In genomic region chr4:117999951-118000350, GRCm38 (mm10) we compare ENCODE assay signal across 19 mouse cellular contexts.
DNase-seq lines count a peak whose midpoint lies in the region; ATAC-seq and TF ChIP-seq lines count a peak whose summit lies in the region.
"Had no signal": no experiment of that assay in that cellular context is flagged by ENCODE, and none has a peak within 500 bp of the region (broad histone marks: within the 10 kb centered on the region; RNA-seq: fewer than 3 reads in every experiment).

No protein-coding gene starts in this region.

- ATAC-seq in kidney, embryonic 14.5 days (ENCODE audit: low FRiP score, low TSS enrichment) = 0 out of 2 replicates have a peak, but pooled peaks have one; percentile 14
- no peak for ATAC-seq in stomach, embryonic 15.5 days (ENCODE audit: insufficient read depth, low FRiP score, low read depth)
- ATAC-seq in stomach, postnatal 0 days (ENCODE audit: low FRiP score, low TSS enrichment) = no peak
- ATAC-seq: forebrain, embryonic 16.5 days had no signal

- WGBS in kidney, embryonic 14.5 days = 52% methylated on average over 7 of the region's 7 CpGs
- WGBS in stomach, embryonic 15.5 days = 58% methylated on average over 7 of the region's 7 CpGs
- 65% methylated on average over 7 of the region's 7 CpGs for WGBS in stomach, postnatal 0 days

- H3K27me3 ChIP-seq in kidney, embryonic 14.5 days (ENCODE audit: control insufficient read depth, insufficient read depth, low read length) = no peaks in the 10 kb centered on the region
- H3K27me3 ChIP-seq in stomach, embryonic 15.5 days (replicated peaks) = no peaks in the 10 kb centered on the region
- H3K27me3 ChIP-seq in stomach, postnatal 0 days (ENCODE audit: control insufficient read depth, insufficient read depth, low read length) = no peaks in the 10 kb centered on the region
- H3K27me3 ChIP-seq: neural tube, embryonic 15.5 days had no signal

- no peak overlapping the region for H3K4me2 ChIP-seq in kidney, embryonic 14.5 days (replicated peaks; ENCODE audit: low read depth, low read length)
- H3K4me2 ChIP-seq in stomach, embryonic 15.5 days = no peak overlapping the region
- no peak overlapping the region for H3K4me2 ChIP-seq in stomach, postnatal 0 days (replicated peaks; ENCODE audit: low read depth)
- H3K4me2 ChIP-seq: hindbrain, embryonic 14.5 days; neural tube, embryonic 15.5 days had no signal

- no peak for TF ChIP-seq EP300 in stomach, postnatal 0 days (optimal IDR thresholded peaks at IDR 0.05)

- H3K4me1 ChIP-seq in kidney, embryonic 14.5 days (ENCODE audit: control insufficient read depth, insufficient read depth, low read length) = peaks cover 36% of the 10 kb centered on the region
- H3K4me1 ChIP-seq in stomach, embryonic 15.5 days = peaks cover 34% of the 10 kb centered on the region
- H3K4me1 ChIP-seq in stomach, postnatal 0 days (replicated peaks; ENCODE audit: control insufficient read depth, insufficient read depth) = peaks cover 16% of the 10 kb centered on the region

- no peak overlapping the region for H3K9ac ChIP-seq in kidney, embryonic 14.5 days (ENCODE audit: low read depth, low read length)
- H3K9ac ChIP-seq in stomach, embryonic 15.5 days = no peak overlapping the region
- H3K9ac ChIP-seq in stomach, postnatal 0 days (ENCODE audit: low read length) = no peak overlapping the region
- H3K9ac ChIP-seq: hindbrain, embryonic 14.5 days; neural tube, embryonic 15.5 days had no signal

- DNase-seq in adrenal gland, postnatal 14 days = peak; percentile 42
- no peak for DNase-seq in adrenal gland, adult 8-10 months
- no peak for DNase-seq in kidney, postnatal 10 days
- DNase-seq in stomach, postnatal 0 days (ENCODE audit: low spot score) = no peak
- DNase-seq in cerebellum, adult 9-11 months = no peak
- no peak for DNase-seq in cerebellum, postnatal 14 days
- DNase-seq: adrenal gland, postnatal 10 days; cerebellum, adult 9-10 months; heart, adult 18-20 months; kidney, adult 18-20 months; layer of hippocampus, adult 9-11 months; spleen, adult 18-20 months; thymus, postnatal 4 days had no signal

- no peaks in the 10 kb centered on the region for H3K36me3 ChIP-seq in kidney, embryonic 14.5 days (ENCODE audit: control insufficient read depth, insufficient read depth, low read length)
- no peaks in the 10 kb centered on the region for H3K36me3 ChIP-seq in stomach, embryonic 15.5 days
- H3K36me3 ChIP-seq in stomach, postnatal 0 days (ENCODE audit: control insufficient read depth, insufficient read depth, low read length) = no peaks in the 10 kb centered on the region
- H3K36me3 ChIP-seq: neural tube, embryonic 15.5 days had no signal

- H3K27ac ChIP-seq in kidney, embryonic 14.5 days (ENCODE audit: low read depth, low read length) = no peak overlapping the region; the same call in 1 of the 2 replicates
- 0 out of 2 replicates have a peak overlapping the region, but pooled peaks have one; percentile 16 for H3K27ac ChIP-seq in stomach, embryonic 15.5 days
- no peak overlapping the region for H3K27ac ChIP-seq in stomach, postnatal 0 days (replicated peaks)
- H3K27ac ChIP-seq: hindbrain, embryonic 14.5 days; neural tube, embryonic 15.5 days had no signal

- H3K4me3 ChIP-seq in kidney, embryonic 14.5 days (ENCODE audit: low read length) = no peak overlapping the region
- H3K4me3 ChIP-seq in stomach, embryonic 15.5 days (replicated peaks) = no peak overlapping the region
- H3K4me3 ChIP-seq in stomach, postnatal 0 days (ENCODE audit: low read depth, low read length) = no peak overlapping the region
- H3K4me3 ChIP-seq: gastrocnemius, adult 2 months; neural tube, embryonic 15.5 days had no signal

- H3K9me3 ChIP-seq in kidney, embryonic 14.5 days (ENCODE audit: control insufficient read depth, low read length) = no peaks in the 10 kb centered on the region
- H3K9me3 ChIP-seq in stomach, embryonic 15.5 days = no peaks in the 10 kb centered on the region
- no peaks in the 10 kb centered on the region for H3K9me3 ChIP-seq in stomach, postnatal 0 days (ENCODE audit: control insufficient read depth, low read length)
- H3K9me3 ChIP-seq: neural tube, embryonic 15.5 days had no signal

- no peak for TF ChIP-seq CTCF in stomach, postnatal 0 days (IDR thresholded peaks at IDR 0.05; ENCODE audit: low read depth)
